Mouse (Mus musculus): ENCODE results near the gene Gm10392. TPM values are rescaled to one million over a fixed set of nuclear protein-coding genes. Genes with fewer than 3 reads are reported as not detected.

Gm10392 gene
- polyA plus RNA-seq, 1 experiment from 2014 or later = not detected

DNA sequence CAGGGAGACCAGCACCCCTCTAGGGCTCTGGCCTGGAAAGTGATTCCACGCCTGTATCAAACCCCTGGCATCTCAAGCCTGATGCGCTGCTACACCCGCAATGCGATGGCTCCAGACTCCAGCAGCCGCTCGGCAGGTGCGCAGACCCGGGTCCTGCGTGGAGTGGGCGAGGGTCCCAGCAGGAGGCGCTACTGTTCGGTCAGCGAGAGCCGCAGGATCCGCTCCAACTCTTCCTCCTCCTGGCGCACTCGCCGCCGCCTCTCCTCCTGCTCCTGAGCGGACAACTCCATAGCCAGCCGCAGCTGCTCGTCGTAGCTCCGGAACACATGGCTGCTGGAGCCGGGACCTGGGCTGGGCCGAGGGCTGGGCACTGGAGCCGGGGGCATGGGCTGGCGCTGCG is 47.6 kb downstream of the Gm10392 start:
- H3K9ac ChIP-seq = no peak overlapping the region
- WGBS = 67% methylated on average over 29 of the region's 29 CpGs
- H3K4me3 ChIP-seq = no peak overlapping the region
- no peaks in the 10 kb centered on the region for H3K9me3 ChIP-seq (replicated peaks)
- peaks cover 31% of the 10 kb centered on the region for H3K27me3 ChIP-seq (replicated peaks)
- peaks cover 34% of the 10 kb centered on the region for H3K36me3 ChIP-seq
- H3K4me2 ChIP-seq = no peak overlapping the region
- peaks cover 16% of the 10 kb centered on the region for H3K4me1 ChIP-seq (replicated peaks)
- no peak overlapping the region for H3K27ac ChIP-seq (ENCODE audit: poor library complexity, severe bottlenecking)
- no peak for ATAC-seq (ENCODE audit: insufficient number of reproducible peaks, low FRiP score)

DNA sequence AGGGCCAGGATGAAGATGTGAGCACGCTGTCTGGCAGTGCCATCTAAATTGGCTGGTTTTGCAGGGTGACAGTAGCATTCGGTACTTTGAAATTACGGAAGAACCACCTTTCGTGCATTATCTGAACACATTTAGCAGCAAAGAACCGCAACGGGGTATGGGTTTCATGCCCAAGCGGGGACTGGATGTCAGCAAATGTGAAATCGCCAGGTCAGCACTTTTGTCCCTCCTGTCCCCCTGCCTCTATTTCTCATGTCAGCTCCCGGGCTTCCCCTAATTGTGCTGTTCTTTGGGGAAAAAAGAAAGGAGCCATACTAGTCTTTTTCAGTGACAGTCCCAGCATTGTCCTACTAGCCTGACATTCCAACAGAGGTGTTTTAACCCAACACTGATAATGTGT is 50.6 kb downstream of the Gm10392 start:
- no peak for ATAC-seq (ENCODE audit: insufficient number of reproducible peaks, low FRiP score)
- Histone ChIP-seq H3K27ac (ENCODE audit: poor library complexity, severe bottlenecking) (no peak overlapping the region), H3K4me3 (no peak overlapping the region), H3K9me3 (replicated peaks) (no peaks in the 10 kb centered on the region), H3K4me2 (no peak overlapping the region), H3K9ac (no peak overlapping the region), H3K4me1 (replicated peaks) (peaks cover 45% of the 10 kb centered on the region), H3K36me3 (peaks cover 34% of the 10 kb centered on the region), H3K27me3 (replicated peaks) (peaks cover 42% of the 10 kb centered on the region)
- 82% methylated on average over 9 of the region's 9 CpGs for WGBS

DNA sequence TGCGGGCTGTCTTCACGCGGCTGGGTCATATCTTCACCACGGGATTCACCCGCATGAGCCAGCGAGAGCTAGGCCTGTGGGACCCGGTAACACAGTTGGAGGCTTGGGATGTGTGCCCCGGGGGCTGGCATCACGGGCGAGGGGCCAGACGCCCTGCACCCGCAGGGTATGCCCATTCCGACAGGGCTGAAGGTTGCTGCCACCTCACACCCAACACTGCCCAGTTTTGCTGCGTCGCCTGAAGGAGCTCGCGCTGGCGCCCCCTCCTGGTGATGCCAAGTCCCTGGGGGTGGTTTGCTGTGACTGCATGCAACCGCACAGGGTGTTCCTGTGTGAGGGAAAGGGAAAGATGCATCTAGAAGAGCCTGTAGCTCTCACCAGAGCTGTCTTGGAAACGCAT is 51.2 kb downstream of the Gm10392 start:
- WGBS = 15% methylated on average over 20 of the region's 20 CpGs
- peaks cover 43% of the 10 kb centered on the region for H3K27me3 ChIP-seq (replicated peaks)
- peak overlapping the region; percentile 30; the same call in 1 of the 2 replicates for H3K4me2 ChIP-seq
- no peaks in the 10 kb centered on the region for H3K9me3 ChIP-seq (replicated peaks)
- peaks cover 32% of the 10 kb centered on the region for H3K36me3 ChIP-seq
- peaks cover 51% of the 10 kb centered on the region for H3K4me1 ChIP-seq (replicated peaks)
- H3K27ac ChIP-seq (ENCODE audit: poor library complexity, severe bottlenecking) = no peak overlapping the region
- no peak for ATAC-seq (ENCODE audit: insufficient number of reproducible peaks, low FRiP score)
- no peak overlapping the region for H3K4me3 ChIP-seq
- no peak overlapping the region for H3K9ac ChIP-seq

GRCm38 (mm10) chr11:77467157-77467556 is 51.8 kb downstream of the Gm10392 start:
- Histone ChIP-seq H3K4me2 (peak overlapping the region; percentile 30), H3K27me3 (replicated peaks) (peaks cover 43% of the 10 kb centered on the region), H3K9ac (no peak overlapping the region), H3K4me1 (replicated peaks) (peaks cover 51% of the 10 kb centered on the region), H3K27ac (ENCODE audit: poor library complexity, severe bottlenecking) (no peak overlapping the region), H3K4me3 (peak overlapping the region; percentile 3; the same call in 1 of the 2 replicates), H3K9me3 (replicated peaks) (no peaks in the 10 kb centered on the region), H3K36me3 (peaks cover 26% of the 10 kb centered on the region)
- WGBS = 5% methylated on average over 25 of the region's 25 CpGs
- no peak for ATAC-seq (ENCODE audit: insufficient number of reproducible peaks, low FRiP score)

Other genes with a start within 250 kb of the Gm10392 start
- gene Coro6, start 56.8 kb downstream of the Gm10392 start, polyA plus RNA-seq (2016; fragmentation: Nextera tagmentation; extraction: Ambion mirVana) = 30.1 and 32.0 TPM in 2 replicates
- 3.7 and 4.8 TPM in 2 replicates for gene Ankrd13b, start 29.5 kb downstream of the Gm10392 start, polyA plus RNA-seq (2016; fragmentation: Nextera tagmentation; extraction: Ambion mirVana)
- 9.3 and 10.2 TPM in 2 replicates for gene Git1, start 25.6 kb downstream of the Gm10392 start, polyA plus RNA-seq (2016; fragmentation: Nextera tagmentation; extraction: Ambion mirVana)
- 0.72 and 1.4 TPM in 2 replicates for gene Abhd15, start 4.1 kb downstream of the Gm10392 start, polyA plus RNA-seq (2016; fragmentation: Nextera tagmentation; extraction: Ambion mirVana)
- gene Trp53i13, start 3.2 kb downstream of the Gm10392 start, polyA plus RNA-seq (2016; fragmentation: Nextera tagmentation; extraction: Ambion mirVana) = 29.4 and 30.2 TPM in 2 replicates
- gene Taok1, start 88.6 kb upstream of the Gm10392 start, polyA plus RNA-seq (2016; fragmentation: Nextera tagmentation; extraction: Ambion mirVana) = 15.6 and 18.0 TPM in 2 replicates
- 4.4 and 4.9 TPM in 2 replicates for gene Nufip2, start 167.0 kb upstream of the Gm10392 start, polyA plus RNA-seq (2016; fragmentation: Nextera tagmentation; extraction: Ambion mirVana)
- gene Cryba1, start 206.1 kb upstream of the Gm10392 start, polyA plus RNA-seq (2016; fragmentation: Nextera tagmentation; extraction: Ambion mirVana) = 0.51 TPM in 1 of 2 replicates, not detected in the other
- 154 and 164 TPM in 2 replicates for gene Myo18a, start 244.0 kb upstream of the Gm10392 start, polyA plus RNA-seq (2016; fragmentation: Nextera tagmentation; extraction: Ambion mirVana)